11 mouse cellular contexts compared by ENCODE assay signal in the genomic region with DNA sequence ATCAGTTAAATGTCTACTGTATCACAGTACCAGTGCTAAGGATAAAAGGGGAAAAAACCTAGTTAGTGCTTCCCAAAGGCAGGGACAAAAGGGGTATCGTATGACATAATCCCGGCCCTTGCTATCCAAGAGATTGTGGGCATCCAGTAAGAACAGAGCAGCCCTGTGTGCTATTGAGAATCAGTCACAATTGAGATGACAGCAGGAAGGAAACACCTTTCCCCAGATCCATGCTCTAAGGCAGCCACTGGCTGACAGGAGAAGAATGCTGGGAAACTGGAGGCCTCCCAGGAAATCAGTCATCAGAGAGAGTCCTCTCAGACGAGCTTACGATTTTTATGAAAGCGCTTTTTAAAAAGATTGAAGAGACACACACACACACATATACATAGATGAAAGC. TPM values are rescaled to one million over a fixed set of nuclear protein-coding genes. Genes with fewer than 3 reads are reported as not detected.
DNase-seq lines count a peak whose midpoint lies in the region; ATAC-seq and TF ChIP-seq lines count a peak whose summit lies in the region.
"Had no signal": no experiment of that assay in that cellular context is flagged by ENCODE, and none has a peak within 500 bp of the region (broad histone marks: within the 10 kb centered on the region; RNA-seq: fewer than 3 reads in every experiment).

No protein-coding gene starts in this region.

- peaks cover 19% of the 10 kb centered on the region for H3K36me3 ChIP-seq in heart, adult 2 months (ENCODE audit: control insufficient read depth, insufficient read depth, low read length)
- no peaks in the 10 kb centered on the region for H3K36me3 ChIP-seq in heart, embryonic 11.5 days (ENCODE audit: control insufficient read depth, insufficient read depth, low read length)
- H3K36me3 ChIP-seq in intestine, embryonic 16.5 days (ENCODE audit: control insufficient read depth, insufficient read depth, low read length) = no peaks in the 10 kb centered on the region; the same call in 1 of the 2 replicates

- peaks cover 28% of the 10 kb centered on the region for H3K4me1 ChIP-seq in heart, adult 2 months (ENCODE audit: control insufficient read depth, insufficient read depth, low read length)
- H3K4me1 ChIP-seq in heart, embryonic 11.5 days (ENCODE audit: control insufficient read depth, insufficient read depth, low read length) = peaks cover 2% of the 10 kb centered on the region
- H3K4me1 ChIP-seq in lung, adult 2 months (ENCODE audit: control insufficient read depth, insufficient read depth, low read length) = peaks cover 22% of the 10 kb centered on the region
- H3K4me1 ChIP-seq in intestine, embryonic 16.5 days (ENCODE audit: control insufficient read depth, insufficient read depth, low read length) = peaks cover 7% of the 10 kb centered on the region; the same call in 1 of the 2 replicates

- H3K4me2 ChIP-seq in heart, embryonic 11.5 days = no peak overlapping the region
- H3K4me2 ChIP-seq in intestine, embryonic 16.5 days (ENCODE audit: low read depth, low read length) = no peak overlapping the region
- H3K4me2 ChIP-seq: liver, embryonic 12.5 days; midbrain, embryonic 11.5 days had no signal

- TF ChIP-seq CTCF in heart, adult 2 months (IDR thresholded peaks at IDR 0.05) = no peak
- TF ChIP-seq CTCF in lung, adult 2 months (IDR thresholded peaks at IDR 0.05; ENCODE audit: insufficient read depth, low read length) = no peak

- no peak for TF ChIP-seq EP300 in heart, adult 2 months (IDR thresholded peaks at IDR 0.05; ENCODE audit: insufficient read depth, low read depth, low read length)

- no peak overlapping the region for H3K4me3 ChIP-seq in heart, adult 2 months
- H3K4me3 ChIP-seq in heart, embryonic 11.5 days (ENCODE audit: low read depth, low read length) = no peak overlapping the region
- H3K4me3 ChIP-seq in lung, adult 2 months (replicated peaks; ENCODE audit: extremely low read depth, low read depth, low read length) = no peak overlapping the region
- no peak overlapping the region for H3K4me3 ChIP-seq in intestine, embryonic 16.5 days (ENCODE audit: low read length)
- H3K4me3 ChIP-seq: liver, embryonic 12.5 days had no signal

- no peaks in the 10 kb centered on the region for H3K79me2 ChIP-seq in heart, adult 2 months (replicated peaks; ENCODE audit: control insufficient read depth, insufficient read depth, low read length)

- H3K27ac ChIP-seq in heart, adult 2 months = peak overlapping the region; percentile 42
- no peak overlapping the region for H3K27ac ChIP-seq in heart, embryonic 11.5 days (ENCODE audit: low read depth, low read length)
- no peak overlapping the region for H3K27ac ChIP-seq in intestine, embryonic 16.5 days (ENCODE audit: low read length)
- H3K27ac ChIP-seq: liver, embryonic 12.5 days had no signal

- H3K27me3 ChIP-seq in heart, adult 2 months (ENCODE audit: control insufficient read depth, insufficient read depth, low read length) = no peaks in the 10 kb centered on the region
- H3K27me3 ChIP-seq in heart, embryonic 11.5 days (ENCODE audit: control insufficient read depth, insufficient read depth, low read length) = no peaks in the 10 kb centered on the region
- H3K27me3 ChIP-seq in intestine, embryonic 16.5 days (replicated peaks; ENCODE audit: control insufficient read depth, insufficient read depth, low read length) = no peaks in the 10 kb centered on the region
- H3K27me3 ChIP-seq: liver, embryonic 12.5 days had no signal

- no peak for ATAC-seq in heart, embryonic 11.5 days (replicated peaks; ENCODE audit: insufficient number of reproducible peaks, low FRiP score, low TSS enrichment)
- ATAC-seq in intestine, embryonic 16.5 days = no peak
- ATAC-seq: liver, embryonic 12.5 days had no signal

- TF ChIP-seq POLR2A in heart, adult 2 months (IDR thresholded peaks at IDR 0.05; ENCODE audit: insufficient read depth, low read depth, low read length) = no peak
- no peak for TF ChIP-seq POLR2A in lung, adult 2 months (IDR thresholded peaks at IDR 0.05; ENCODE audit: borderline replicate concordance, extremely low read depth, low read depth, low read length)

- H3K9ac ChIP-seq in heart, adult 2 months (ENCODE audit: low read depth, low read length) = no peak overlapping the region
- no peak overlapping the region for H3K9ac ChIP-seq in heart, embryonic 11.5 days (ENCODE audit: low read depth, low read length)
- H3K9ac ChIP-seq in intestine, embryonic 16.5 days (ENCODE audit: low read depth, low read length) = no peak overlapping the region
- H3K9ac ChIP-seq: liver, embryonic 12.5 days had no signal

- intact Hi-C loops in heart, adult 2 months (cut with DNase I) = loop anchor here (5.0 kb wide), 2 partner anchors 145 to 325 kb away; a partner anchor contains a TSS

- no peaks in the 10 kb centered on the region for H3K9me3 ChIP-seq in heart, embryonic 11.5 days (replicated peaks; ENCODE audit: control insufficient read depth, low read length)
- H3K9me3 ChIP-seq in intestine, embryonic 16.5 days (ENCODE audit: control insufficient read depth, low read length) = no peaks in the 10 kb centered on the region
- H3K9me3 ChIP-seq: liver, embryonic 12.5 days had no signal

- WGBS in heart, adult 2 months = 35% methylated on average over 5 of the region's 5 CpGs
- WGBS in heart, embryonic 11.5 days (ENCODE audit: insufficient replicate concordance) = 47% methylated on average over 5 of the region's 5 CpGs
- WGBS in lung, adult 2 months = 60% methylated on average over 5 of the region's 5 CpGs
- 63% methylated on average over 5 of the region's 5 CpGs for WGBS in intestine, embryonic 16.5 days

- no peak for DNase-seq in heart, adult 2 months
- peak; percentile 26 for DNase-seq in lung, postnatal 36 days
- DNase-seq in lung, adult 2 months = no peak
- DNase-seq in kidney, adult 9 months = peak; percentile 44
- no peak for DNase-seq in layer of hippocampus, adult 9-11 months
- DNase-seq: adrenal gland, adult 2 months; right cerebral cortex, postnatal 4 days had no signal

RNA-seq across cellular contexts. Expression of a gene that starts 42.6 kb away (rescaled TPM):
- 10 to 100 TPM; 13.1 to 23.5 TPM for total RNA-seq in heart, adult 2 months (2021)
- 4.2 and 8.4 TPM in 2 replicates for polyA plus RNA-seq in heart, adult 2 months (2012; rRNA removed)
- polyA plus RNA-seq in heart, embryonic 11.5 days (2014; fragmentation: Nextera tagmentation; extraction: Ambion mirVana) = 2.5 and 2.8 TPM in 2 replicates
- 7.8 and 13.2 TPM in 2 replicates for polyA plus RNA-seq in lung, adult 2 months (2012; rRNA removed)
- polyA plus RNA-seq in intestine, embryonic 16.5 days (2015; fragmentation: Nextera tagmentation; extraction: Ambion mirVana) = 2.3 and 2.4 TPM in 2 replicates

Comparison
In these comparisons a context has a peak if more than half of its experiments do, and no peak if none do; other contexts are left out.
1. DNase-seq: peak in lung, postnatal 36 days (single experiment) and kidney, adult 9 months (single experiment); none in heart, adult 2 months (0 of 2), lung, adult 2 months (single experiment) and layer of hippocampus, adult 9-11 months (single experiment).